Mouse (Mus musculus) heart, postnatal 36 days (tissue): Measurements from ENCODE around the gene Lamb1. TPM values are rescaled to one million over a fixed set of nuclear protein-coding genes. Genes with fewer than 3 reads are reported as not detected.

Source experiments
- DNase-seq, 2 experiments: peaks; one replicate each; pipeline ENCODE4 v3.0.0; 2021 to 2022
- intact Hi-C: fragments of 180-260 bp; cut with DNase I; formaldehyde crosslinking; loops from one replicate; pipeline ENCODE4 v1.15.1; 2025
- total RNA-seq, 2 experiments: library from RNA; stranded (reverse); gene quantifications; 2 replicates each; pipeline ENCODE4 v1.2.3; 2021

Gene Lamb1
- total RNA-seq, 2 experiments from 2014 or later: 75.8 to 81.2 TPM

DNA sequence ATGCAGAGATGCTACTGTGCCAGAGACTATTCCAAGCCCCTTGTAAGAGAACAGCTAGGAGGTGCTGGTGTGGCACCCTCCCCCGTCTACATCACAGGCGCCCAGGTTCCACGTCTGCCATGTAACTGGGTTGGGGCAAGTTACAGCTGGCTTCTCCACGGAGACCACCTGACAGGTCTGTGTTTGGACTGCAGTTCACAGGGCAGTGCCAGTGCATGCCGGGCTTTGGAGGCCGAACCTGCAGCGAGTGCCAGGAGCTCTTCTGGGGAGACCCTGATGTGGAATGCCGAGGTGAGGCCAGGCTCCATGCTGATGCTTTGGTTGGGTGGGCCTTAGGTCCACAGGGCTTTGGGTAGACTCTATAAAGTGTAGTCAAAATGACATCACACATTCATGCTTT, 42.7 kb downstream of the Lamb1 start:
- intact Hi-C loops: no loop called here
- no peak for DNase-seq

DNA sequence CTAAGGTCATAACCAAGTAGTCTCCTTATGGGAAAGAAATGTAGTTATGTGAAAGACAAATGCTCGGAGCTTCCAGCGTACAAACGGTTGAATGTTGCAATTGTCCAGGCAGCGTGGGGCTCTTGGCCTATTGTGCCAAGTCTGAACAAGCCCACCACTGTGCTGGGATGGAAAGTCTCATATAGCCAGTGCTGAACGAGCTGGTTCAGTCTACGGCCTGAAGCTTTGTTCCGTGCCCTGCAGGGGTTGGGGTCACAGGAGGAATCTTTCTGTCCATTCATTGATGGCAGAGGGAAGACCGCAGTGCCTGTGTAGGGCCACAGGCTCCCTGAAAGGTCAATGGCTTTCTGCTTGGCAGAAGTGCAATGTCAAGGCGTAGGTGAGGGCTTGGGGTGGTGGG, 45.7 kb downstream of the Lamb1 start:
- intact Hi-C loops: no loop called here
- DNase-seq: no peak

- intact Hi-C loops: no loop called here
- DNase-seq: no peak
Measured at GRCm38 (mm10) chr12:31311671-31312265, 46.7 kb downstream of the Lamb1 start.

- DNase-seq: no peak
- intact Hi-C loops: no loop called here
Measured at GRCm38 (mm10) chr12:31312281-31312680, 47.2 kb downstream of the Lamb1 start.

DNA sequence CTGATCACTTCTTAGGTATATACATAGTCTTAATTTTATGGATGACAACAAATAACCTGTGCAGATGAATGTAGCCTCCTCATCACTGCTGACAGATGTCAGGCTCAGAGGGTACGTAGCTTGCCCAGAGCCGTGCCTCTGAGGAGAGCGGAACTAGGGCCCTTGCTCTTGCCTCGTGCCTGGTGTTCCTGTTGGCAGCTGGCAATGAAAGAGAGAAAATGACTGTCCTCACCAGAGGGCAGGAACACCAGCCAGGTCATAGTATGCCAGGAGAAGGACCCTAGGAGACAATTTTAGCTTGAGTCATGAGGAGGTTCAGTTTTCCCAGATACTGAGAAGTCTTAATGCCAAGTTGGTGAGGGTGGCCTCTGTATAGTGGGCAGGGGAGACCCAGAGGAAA, 48.1 kb downstream of the Lamb1 start:
- intact Hi-C loops: no loop called here
- no peak for DNase-seq

DNA sequence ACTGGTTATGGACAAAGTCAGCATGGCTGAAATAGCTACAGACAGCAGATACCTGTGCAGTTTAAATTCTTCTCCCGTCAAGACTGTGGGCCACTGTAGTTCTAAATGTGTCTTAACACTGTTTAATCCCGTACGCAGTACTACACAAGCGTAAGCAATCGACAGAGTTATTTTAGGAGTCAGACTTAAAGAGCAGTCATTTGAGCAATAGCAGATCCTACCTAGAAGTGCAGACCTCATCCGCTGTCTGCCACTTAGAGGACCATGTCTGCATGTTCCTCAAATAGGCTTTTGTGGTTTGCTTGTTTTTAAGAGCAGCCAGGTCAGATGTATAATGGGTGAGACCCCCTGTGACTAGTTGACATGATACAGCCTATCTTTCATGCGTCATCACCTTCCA, 49.3 kb downstream of the Lamb1 start:
- intact Hi-C loops: no loop called here
- no peak for DNase-seq

- intact Hi-C loops: no loop called here
- DNase-seq: no peak
Measured at GRCm38 (mm10) chr12:31315961-31316360, 50.9 kb downstream of the Lamb1 start.

DNA sequence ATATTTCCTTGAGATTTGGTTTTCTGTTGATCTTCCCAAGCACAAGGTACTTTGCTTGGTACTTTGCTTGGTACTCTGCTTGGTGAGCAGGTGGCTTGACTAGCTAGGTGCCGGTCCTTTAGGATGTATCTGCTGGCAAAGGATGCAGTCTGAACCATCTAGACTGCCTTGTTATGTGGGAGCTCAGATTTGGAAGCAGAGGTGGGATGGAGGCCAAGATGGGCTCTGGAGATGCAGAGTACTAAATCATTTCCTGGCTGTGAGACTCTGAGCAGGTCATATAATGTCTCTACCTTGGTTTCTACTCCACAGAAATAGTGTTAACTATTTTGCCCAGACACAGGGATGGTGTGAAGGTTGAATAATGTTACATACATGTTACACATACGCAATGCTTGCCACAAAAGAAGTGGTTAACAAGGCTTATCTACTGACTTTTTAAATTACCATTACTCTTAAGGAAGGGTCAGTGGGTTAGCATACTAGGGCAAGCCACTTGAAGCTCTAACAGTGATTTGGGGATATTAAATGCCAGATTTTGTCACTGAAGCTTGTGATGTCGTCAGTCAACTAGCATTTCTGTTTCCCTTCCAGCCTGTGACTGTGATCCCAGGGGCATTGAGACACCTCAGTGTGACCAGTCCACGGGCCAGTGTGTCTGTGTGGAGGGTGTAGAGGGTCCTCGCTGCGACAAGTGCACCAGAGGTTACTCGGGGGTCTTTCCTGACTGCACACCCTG, 52.8 kb downstream of the Lamb1 start:
- intact Hi-C loops: no loop called here
- no peak for DNase-seq

GRCm38 (mm10) chr12:31318409-31318963, 53.5 kb downstream of the Lamb1 start:
- DNase-seq: no peak
- intact Hi-C loops: no loop called here

- intact Hi-C loops: no loop called here
Measured at GRCm38 (mm10) chr12:31320817-31321216, 55.8 kb downstream of the Lamb1 start.

GRCm38 (mm10) chr12:31321532-31321931, 56.5 kb downstream of the Lamb1 start:
- intact Hi-C loops: no loop called here
- DNase-seq: no peak

More at GRCm38 (mm10) chr12:31320817-31321216, 55.8 kb downstream of the Lamb1 start:
- DNase-seq: no peak

GRCm38 (mm10) chr12:31323136-31323695, 58.2 kb downstream of the Lamb1 start:
- DNase-seq: no peak

DNA sequence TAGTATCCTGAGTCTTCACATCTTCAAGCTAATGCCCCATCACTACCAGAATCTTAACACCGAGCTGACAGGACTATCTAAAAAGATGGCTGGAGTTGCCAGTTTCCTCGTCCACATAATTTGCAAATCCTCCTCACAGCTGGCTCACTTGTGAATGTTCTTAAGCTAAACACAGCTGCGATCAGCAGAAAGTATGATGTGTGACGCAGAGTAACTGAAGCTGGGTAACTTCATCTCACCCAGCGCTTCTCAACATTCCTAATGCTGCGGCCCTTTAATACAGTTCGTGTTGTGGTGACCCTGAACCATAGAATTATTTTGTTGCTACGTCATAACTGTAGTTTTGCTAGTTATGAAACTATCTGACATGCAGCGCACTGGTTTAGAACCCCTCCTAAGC, 62.1 kb downstream of the Lamb1 start:
- intact Hi-C loops: no loop called here
- DNase-seq: no peak

More at GRCm38 (mm10) chr12:31323136-31323695, 58.2 kb downstream of the Lamb1 start:
- intact Hi-C loops: no loop called here

- intact Hi-C loops: no loop called here
- no peak for DNase-seq
Measured at GRCm38 (mm10) chr12:31333261-31333660, 68.2 kb downstream of the Lamb1 start.

GRCm38 (mm10) chr12:31350191-31350943, 85.3 kb downstream of the Lamb1 start:
- DNase-seq: no peak
- intact Hi-C loops: loop anchor here (10.0 kb wide), 1 partner anchor 304 kb away; the partner anchor contains the start of genes Cog5 and Dus4l

DNA sequence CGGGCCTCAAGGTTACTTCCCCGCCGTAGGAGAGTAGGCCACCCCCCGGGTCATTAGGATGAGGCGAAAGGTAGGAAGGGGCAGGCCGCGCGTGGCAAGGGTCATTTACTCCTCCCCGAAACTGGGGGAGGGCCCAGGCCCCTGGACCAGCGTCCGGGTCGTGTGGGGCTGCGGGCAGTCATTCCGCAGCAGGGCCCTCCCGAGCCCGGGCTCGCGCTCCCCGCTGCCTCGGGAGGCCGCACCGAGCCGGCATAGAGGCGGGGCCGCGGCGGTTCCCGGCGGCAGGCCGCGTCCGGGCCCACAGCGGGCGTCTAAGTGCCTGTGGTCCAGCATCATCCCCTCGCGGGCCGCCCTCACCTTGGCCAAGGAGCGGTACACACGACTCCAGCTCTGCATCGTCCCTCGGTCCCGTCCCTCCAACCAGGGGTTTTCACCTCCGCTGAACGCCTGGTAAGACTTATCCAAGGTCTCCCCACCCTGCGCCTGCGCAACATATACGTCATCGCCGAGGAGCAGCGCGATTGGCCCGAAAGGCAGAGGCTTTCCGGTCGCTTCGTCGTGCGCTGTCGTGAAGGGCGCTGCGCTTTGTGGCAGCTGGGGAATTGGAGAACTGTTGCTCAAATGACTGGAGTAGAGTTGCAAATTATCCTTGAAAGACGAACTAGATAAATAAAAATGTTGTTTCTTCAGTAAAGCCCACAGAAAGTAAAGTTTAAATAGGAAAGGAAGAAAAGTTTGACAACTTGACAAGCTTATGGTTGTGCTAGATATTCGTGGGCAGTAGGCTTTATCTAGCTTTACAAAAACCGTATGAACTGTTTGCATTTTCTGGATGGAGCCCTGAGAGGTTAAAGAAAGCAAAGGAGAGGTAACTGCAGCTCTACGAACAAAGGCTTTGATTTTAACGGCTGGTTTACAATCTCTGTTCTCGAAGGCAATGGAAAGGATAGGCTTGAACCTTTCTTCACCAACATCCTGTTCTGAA, 86.2 kb downstream of the Lamb1 start, which contains the start of gene Dld:
Dld (minus strand) TSS at position 510 of the 985 bp plus-strand sequence.
- peak; percentile 94 to 96 for DNase-seq
- intact Hi-C loops: loop anchor here (10.0 kb wide), 1 partner anchor 304 kb away; the partner anchor contains the start of genes Cog5 and Dus4l

GRCm38 (mm10) chr12:31366428-31366827, 101.4 kb downstream of the Lamb1 start:
- intact Hi-C loops: no loop called here
- DNase-seq: no peak

- peak in 1 of 2 experiments; percentile 11 for DNase-seq
- intact Hi-C loops: no loop called here
Measured at GRCm38 (mm10) chr12:31367721-31368120, 102.7 kb downstream of the Lamb1 start.

GRCm38 (mm10) chr12:31369118-31369517, 104.1 kb downstream of the Lamb1 start:
- intact Hi-C loops: no loop called here
- no peak for DNase-seq
